Mouse (Mus musculus): ENCODE results near the gene Ifnar2. TPM values are rescaled to one million over a fixed set of nuclear protein-coding genes. Genes with fewer than 3 reads are reported as not detected.

Ifnar2 gene
- polyA plus RNA-seq, 1 experiment from 2014 or later, result 35.4 TPM

DNA sequence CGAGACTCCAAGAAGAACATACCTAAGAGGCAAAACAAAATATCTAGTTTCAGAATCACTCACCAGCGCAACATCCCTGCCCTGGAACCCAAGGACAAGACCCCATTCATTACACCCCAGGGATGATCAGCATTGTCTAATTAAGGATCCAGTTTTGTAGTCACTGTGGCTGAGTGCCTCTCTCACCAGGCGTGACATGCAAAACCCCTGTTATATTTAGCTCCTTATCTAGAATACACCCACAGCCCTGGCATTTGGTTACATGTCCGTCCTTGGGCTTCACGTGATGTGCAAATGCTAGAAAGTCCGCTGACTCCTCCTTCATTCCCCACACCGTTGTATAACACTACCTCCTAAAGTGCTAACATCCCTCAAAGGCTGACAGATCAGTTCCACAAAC lies 44.4 kb downstream of the Ifnar2 start:
- Histone ChIP-seq H3K36me3 (ENCODE audit: control insufficient read depth, insufficient read depth, low read length) (no peaks in the 10 kb centered on the region), H3K27ac (ENCODE audit: low read length) (no peak overlapping the region), H3K27me3 (ENCODE audit: control insufficient read depth, insufficient read depth, low read depth, low read length) (no peaks in the 10 kb centered on the region), H3K4me3 (ENCODE audit: low read depth, low read length) (no peak overlapping the region), H3K9me3 (replicated peaks; ENCODE audit: control insufficient read depth, low read length, poor library complexity, severe bottlenecking) (no peaks in the 10 kb centered on the region), H3K4me2 (ENCODE audit: low read length) (no peak overlapping the region), H3K4me1 (ENCODE audit: control insufficient read depth, insufficient read depth, low read length) (no peaks in the 10 kb centered on the region), H3K9ac (ENCODE audit: low read depth, low read length) (no peak overlapping the region)
- no peak for ATAC-seq
- WGBS, result 79% methylated on average over 7 of the region's 7 CpGs

DNA sequence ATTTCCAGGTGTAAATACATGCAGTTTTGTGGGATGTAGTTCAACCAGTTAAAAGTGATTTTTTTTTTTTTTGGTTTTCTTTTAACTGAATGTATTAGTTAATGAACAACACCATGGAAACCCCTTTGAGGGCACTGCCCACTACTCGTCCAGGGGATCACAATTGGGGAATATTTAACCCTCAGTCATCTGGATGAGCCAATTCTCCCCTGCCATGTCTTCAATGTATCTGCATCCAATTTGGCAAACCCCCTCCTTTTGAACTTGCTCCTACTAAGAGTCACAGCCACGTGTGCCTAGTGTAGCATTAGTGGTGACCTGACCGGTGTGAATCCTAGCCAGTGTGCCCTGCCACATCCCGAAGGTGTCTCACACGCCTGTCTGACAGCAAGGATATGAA lies 45.9 kb downstream of the Ifnar2 start:
- H3K4me1 ChIP-seq (ENCODE audit: control insufficient read depth, insufficient read depth, low read length), result no peaks in the 10 kb centered on the region
- no peak overlapping the region for H3K4me2 ChIP-seq (ENCODE audit: low read length)
- no peak overlapping the region for H3K27ac ChIP-seq (ENCODE audit: low read length)
- H3K9ac ChIP-seq (ENCODE audit: low read depth, low read length), result no peak overlapping the region
- H3K9me3 ChIP-seq (replicated peaks; ENCODE audit: control insufficient read depth, low read length, poor library complexity, severe bottlenecking), result no peaks in the 10 kb centered on the region
- no peaks in the 10 kb centered on the region for H3K27me3 ChIP-seq (ENCODE audit: control insufficient read depth, insufficient read depth, low read depth, low read length)
- H3K36me3 ChIP-seq (ENCODE audit: control insufficient read depth, insufficient read depth, low read length), result no peaks in the 10 kb centered on the region
- no peak for ATAC-seq
- 74% methylated on average over 5 of the region's 5 CpGs for WGBS
- no peak overlapping the region for H3K4me3 ChIP-seq (ENCODE audit: low read depth, low read length)

DNA sequence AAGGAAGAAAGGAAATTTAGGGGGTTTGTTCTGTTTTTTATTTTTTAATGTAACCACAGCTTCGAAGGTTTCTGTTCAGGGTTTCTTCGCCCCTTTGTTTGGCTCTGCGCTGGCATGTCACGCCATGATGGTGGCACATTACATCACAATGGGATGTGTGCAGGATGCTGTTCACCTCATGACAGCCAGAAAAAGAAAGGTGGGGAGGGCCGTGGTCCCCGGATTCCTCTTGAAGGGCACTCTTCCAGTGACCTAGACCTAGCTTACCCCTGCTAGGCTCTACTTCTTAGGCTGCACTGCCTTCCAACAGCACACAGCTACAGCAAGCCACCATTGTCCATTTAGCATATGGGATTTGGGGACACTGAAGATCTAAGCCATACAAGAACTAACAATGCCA lies 53.2 kb downstream of the Ifnar2 start:
- Histone ChIP-seq H3K4me1 (ENCODE audit: control insufficient read depth, insufficient read depth, low read length) (no peaks in the 10 kb centered on the region), H3K27ac (ENCODE audit: low read length) (no peak overlapping the region), H3K36me3 (ENCODE audit: control insufficient read depth, insufficient read depth, low read length) (no peaks in the 10 kb centered on the region), H3K9me3 (replicated peaks; ENCODE audit: control insufficient read depth, low read length, poor library complexity, severe bottlenecking) (no peaks in the 10 kb centered on the region), H3K4me2 (ENCODE audit: low read length) (no peak overlapping the region), H3K27me3 (ENCODE audit: control insufficient read depth, insufficient read depth, low read depth, low read length) (no peaks in the 10 kb centered on the region), H3K4me3 (ENCODE audit: low read depth, low read length) (no peak overlapping the region), H3K9ac (ENCODE audit: low read depth, low read length) (no peak overlapping the region)
- WGBS, result 89% methylated on average over 6 of the region's 6 CpGs
- ATAC-seq, result no peak

DNA sequence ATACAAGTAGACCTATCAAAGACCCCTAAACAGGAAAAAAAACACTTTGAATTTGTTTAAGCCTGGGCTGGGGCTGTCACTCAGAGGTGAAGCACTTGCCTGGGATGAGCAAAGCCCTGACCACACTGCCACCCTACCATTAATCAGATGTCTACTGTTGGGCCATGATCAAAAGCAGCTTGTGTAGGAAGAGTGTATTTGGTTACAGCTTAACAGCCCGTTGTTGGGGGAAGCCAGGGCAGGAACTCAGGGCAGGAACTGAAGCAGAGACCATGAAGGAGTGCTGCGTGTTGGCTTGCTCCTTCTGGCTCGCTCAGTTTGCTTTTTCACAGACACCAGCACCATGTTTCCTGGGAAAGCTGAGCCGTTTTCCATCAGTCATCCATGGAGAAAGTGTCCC lies 54.0 kb downstream of the Ifnar2 start:
- 86% methylated on average over 4 of the region's 4 CpGs for whole genome bisulfite sequencing
- no peak overlapping the region for H3K4me2 ChIP-seq (ENCODE audit: low read length)
- no peak overlapping the region for H3K27ac ChIP-seq (ENCODE audit: low read length)
- no peaks in the 10 kb centered on the region for H3K4me1 ChIP-seq (ENCODE audit: control insufficient read depth, insufficient read depth, low read length)
- H3K9me3 ChIP-seq (replicated peaks; ENCODE audit: control insufficient read depth, low read length, poor library complexity, severe bottlenecking), result no peaks in the 10 kb centered on the region
- H3K9ac ChIP-seq (ENCODE audit: low read depth, low read length), result no peak overlapping the region
- H3K4me3 ChIP-seq (ENCODE audit: low read depth, low read length), result no peak overlapping the region
- H3K27me3 ChIP-seq (ENCODE audit: control insufficient read depth, insufficient read depth, low read depth, low read length), result no peaks in the 10 kb centered on the region
- H3K36me3 ChIP-seq (ENCODE audit: control insufficient read depth, insufficient read depth, low read length), result no peaks in the 10 kb centered on the region
- no peak for ATAC-seq

DNA sequence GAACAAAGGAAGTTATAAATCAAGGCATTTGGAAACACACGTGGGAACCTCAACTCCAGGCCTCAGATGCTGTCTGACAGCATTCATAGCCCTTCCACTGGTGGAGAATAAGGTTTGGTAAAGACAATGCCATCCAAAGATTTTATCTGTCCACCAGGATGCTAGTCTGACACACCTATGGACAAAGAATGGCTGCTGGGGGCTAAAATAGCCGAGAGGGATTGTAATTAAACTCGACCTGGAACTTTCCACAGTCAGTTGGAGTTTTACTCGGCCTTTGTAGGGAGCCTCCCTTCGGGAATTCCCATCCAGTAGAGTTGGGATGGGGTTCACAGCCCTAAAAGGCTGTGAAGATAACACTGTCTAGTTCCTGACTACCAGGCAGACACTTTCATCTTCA lies 54.9 kb downstream of the Ifnar2 start:
- ATAC-seq, result no peak

DNA sequence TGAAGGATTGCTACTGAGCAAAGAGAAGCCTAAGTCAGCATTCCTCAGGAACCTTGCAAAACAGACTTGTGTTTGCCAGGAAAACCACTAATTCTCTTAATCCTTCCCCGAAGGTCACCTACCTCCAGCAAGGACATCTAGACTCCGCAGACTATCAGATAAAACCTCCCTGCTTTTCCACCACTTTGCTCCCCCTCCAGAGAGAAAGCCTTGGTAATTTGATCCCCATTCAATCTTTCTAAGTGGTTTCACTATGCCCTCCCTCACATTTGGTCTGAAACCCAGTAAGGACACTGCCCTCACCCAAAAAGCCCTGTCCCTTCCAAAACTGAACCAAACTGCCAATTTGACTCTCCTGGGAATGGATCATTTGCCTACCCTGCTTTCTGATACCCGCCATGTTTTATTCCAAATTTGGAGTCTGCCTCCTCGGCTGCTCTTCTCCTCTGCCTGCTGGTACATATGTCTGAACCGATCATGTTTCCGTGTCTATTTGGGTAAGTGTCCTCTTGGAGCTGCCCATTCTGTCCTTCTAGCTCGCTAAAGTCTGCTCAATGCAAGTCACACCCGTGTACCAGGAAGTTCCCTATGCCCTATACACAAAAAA lies 55.8 kb downstream of the Ifnar2 start:
- no peaks in the 10 kb centered on the region for H3K36me3 ChIP-seq (ENCODE audit: control insufficient read depth, insufficient read depth, low read length)
- WGBS, result 81% methylated on average over 8 of the region's 8 CpGs

More for the DNA sequence above, 54.9 kb downstream of the Ifnar2 start:
- H3K9me3 ChIP-seq (replicated peaks; ENCODE audit: control insufficient read depth, low read length, poor library complexity, severe bottlenecking), result no peaks in the 10 kb centered on the region
- H3K27me3 ChIP-seq (ENCODE audit: control insufficient read depth, insufficient read depth, low read depth, low read length), result no peaks in the 10 kb centered on the region
- H3K4me3 ChIP-seq (ENCODE audit: low read depth, low read length), result no peak overlapping the region
- H3K9ac ChIP-seq (ENCODE audit: low read depth, low read length), result no peak overlapping the region
- H3K27ac ChIP-seq (ENCODE audit: low read length), result no peak overlapping the region
- 77% methylated on average over 5 of the region's 5 CpGs for WGBS
- no peaks in the 10 kb centered on the region for H3K36me3 ChIP-seq (ENCODE audit: control insufficient read depth, insufficient read depth, low read length)
- no peak overlapping the region for H3K4me2 ChIP-seq (ENCODE audit: low read length)
- no peaks in the 10 kb centered on the region for H3K4me1 ChIP-seq (ENCODE audit: control insufficient read depth, insufficient read depth, low read length)

DNA sequence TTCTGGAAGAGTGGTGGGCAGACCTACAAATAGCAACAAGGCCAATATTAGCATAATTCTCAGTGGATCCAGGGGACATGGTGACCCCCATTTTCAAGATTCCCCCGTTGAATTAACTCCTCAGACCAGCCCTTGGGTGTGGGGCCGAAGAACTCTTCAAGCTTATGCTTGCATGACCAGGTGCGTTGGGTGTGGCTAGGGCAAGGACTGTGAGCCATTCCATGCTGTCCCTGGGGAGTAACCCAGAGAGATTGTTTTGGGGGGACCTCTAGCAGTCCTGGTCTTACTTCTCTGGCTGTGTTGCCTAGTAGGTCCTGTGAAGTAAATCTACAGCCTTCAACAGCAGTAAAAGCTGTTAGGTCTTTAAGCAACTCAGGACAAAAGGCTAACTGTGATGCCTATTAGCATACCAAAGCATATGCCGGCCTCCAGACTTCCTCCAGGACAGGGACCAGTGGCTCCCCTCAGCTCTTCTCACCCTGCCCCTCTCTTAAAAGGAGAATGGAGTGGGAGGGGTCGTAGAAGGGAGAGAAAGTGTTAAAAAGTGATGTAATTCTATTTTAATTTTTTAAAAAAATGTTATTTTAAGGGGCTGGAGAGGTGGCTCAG lies 60.2 kb downstream of the Ifnar2 start:
- Histone ChIP-seq H3K4me1 (ENCODE audit: control insufficient read depth, insufficient read depth, low read length) (no peaks in the 10 kb centered on the region), H3K9ac (ENCODE audit: low read depth, low read length) (no peak overlapping the region), H3K27ac (ENCODE audit: low read length) (no peak overlapping the region), H3K27me3 (ENCODE audit: control insufficient read depth, insufficient read depth, low read depth, low read length) (no peaks in the 10 kb centered on the region), H3K4me2 (ENCODE audit: low read length) (no peak overlapping the region), H3K36me3 (ENCODE audit: control insufficient read depth, insufficient read depth, low read length) (no peaks in the 10 kb centered on the region), H3K9me3 (replicated peaks; ENCODE audit: control insufficient read depth, low read length, poor library complexity, severe bottlenecking) (no peaks in the 10 kb centered on the region), H3K4me3 (ENCODE audit: low read depth, low read length) (no peak overlapping the region)
- WGBS, result 37% methylated on average over 5 of the region's 5 CpGs
- no peak for ATAC-seq

More for the DNA sequence above, 55.8 kb downstream of the Ifnar2 start:
- no peaks in the 10 kb centered on the region for H3K9me3 ChIP-seq (replicated peaks; ENCODE audit: control insufficient read depth, low read length, poor library complexity, severe bottlenecking)
- no peaks in the 10 kb centered on the region for H3K4me1 ChIP-seq (ENCODE audit: control insufficient read depth, insufficient read depth, low read length)
- ATAC-seq, result no peak
- no peaks in the 10 kb centered on the region for H3K27me3 ChIP-seq (ENCODE audit: control insufficient read depth, insufficient read depth, low read depth, low read length)
- no peak overlapping the region for H3K4me3 ChIP-seq (ENCODE audit: low read depth, low read length)
- H3K4me2 ChIP-seq (ENCODE audit: low read length), result no peak overlapping the region
- H3K9ac ChIP-seq (ENCODE audit: low read depth, low read length), result no peak overlapping the region
- no peak overlapping the region for H3K27ac ChIP-seq (ENCODE audit: low read length)

GRCm38 (mm10) chr16:91433329-91433933 lies 60.8 kb downstream of the Ifnar2 start:
- H3K36me3 ChIP-seq (ENCODE audit: control insufficient read depth, insufficient read depth, low read length), result no peaks in the 10 kb centered on the region
- WGBS, result 68% methylated on average over 8 of the region's 8 CpGs
- no peak overlapping the region for H3K4me2 ChIP-seq (ENCODE audit: low read length)
- ATAC-seq, result no peak
- H3K27me3 ChIP-seq (ENCODE audit: control insufficient read depth, insufficient read depth, low read depth, low read length), result no peaks in the 10 kb centered on the region
- no peak overlapping the region for H3K9ac ChIP-seq (ENCODE audit: low read depth, low read length)
- H3K4me1 ChIP-seq (ENCODE audit: control insufficient read depth, insufficient read depth, low read length), result no peaks in the 10 kb centered on the region
- no peak overlapping the region for H3K4me3 ChIP-seq (ENCODE audit: low read depth, low read length)
- no peaks in the 10 kb centered on the region for H3K9me3 ChIP-seq (replicated peaks; ENCODE audit: control insufficient read depth, low read length, poor library complexity, severe bottlenecking)
- H3K27ac ChIP-seq (ENCODE audit: low read length), result no peak overlapping the region

DNA sequence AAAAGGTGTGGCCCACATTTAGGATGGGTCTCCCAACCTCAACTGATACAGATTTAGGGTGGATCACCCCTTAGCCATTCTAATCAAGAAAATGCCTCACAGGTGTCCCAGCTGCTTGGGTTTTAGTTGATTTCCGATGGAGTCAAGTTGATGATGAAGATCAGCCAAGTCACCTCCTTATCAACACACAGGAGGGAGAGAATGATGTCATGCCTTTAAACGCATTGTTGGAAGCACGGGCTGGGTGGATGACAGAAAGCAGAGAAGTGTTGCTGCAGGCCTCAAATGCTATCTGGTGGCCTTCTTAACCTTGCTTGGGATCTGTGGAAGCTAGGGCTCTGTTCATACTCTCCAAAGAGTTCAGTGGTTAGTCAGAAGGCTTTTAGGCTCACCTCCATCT lies 61.5 kb downstream of the Ifnar2 start:
- Histone ChIP-seq H3K4me3 (ENCODE audit: low read depth, low read length) (no peak overlapping the region), H3K27ac (ENCODE audit: low read length) (no peak overlapping the region), H3K36me3 (ENCODE audit: control insufficient read depth, insufficient read depth, low read length) (no peaks in the 10 kb centered on the region), H3K4me1 (ENCODE audit: control insufficient read depth, insufficient read depth, low read length) (no peaks in the 10 kb centered on the region), H3K27me3 (ENCODE audit: control insufficient read depth, insufficient read depth, low read depth, low read length) (no peaks in the 10 kb centered on the region), H3K9ac (ENCODE audit: low read depth, low read length) (no peak overlapping the region), H3K9me3 (replicated peaks; ENCODE audit: control insufficient read depth, low read length, poor library complexity, severe bottlenecking) (no peaks in the 10 kb centered on the region), H3K4me2 (ENCODE audit: low read length) (no peak overlapping the region)
- ATAC-seq, result no peak
- WGBS, result 92% methylated on average over 3 of the region's 3 CpGs

All from midbrain, embryonic 16.5 days (tissue).